Mouse (Mus musculus) intestine, embryonic 14.5 days (tissue): ENCODE measurements at regions not wholly inside any gene's neighbourhood (a gene's known extent, or its start where the extent isn't known, plus 50 kb on each side); places are given as distances from the start of the nearest gene placed in this dataset. TPM values are rescaled to one million over a fixed set of nuclear protein-coding genes. Genes with fewer than 3 reads are reported as not detected.

ENCODE experiments used
- ATAC-seq: fragments of 200-750 bp; cut with Nextera tagmentation; replicated peaks from 2 replicates; pipeline ENCODE4 v1.8.0; 2017; ENCODE audit warnings: low read depth, moderate number of reproducible peaks, moderate TSS enrichment, moderate library complexity; ENCODE audit not compliant: low FRiP score, low TSS enrichment
- DNase-seq: peaks from one replicate; pipeline ENCODE4 v3.0.0-alpha.2; 2018; ENCODE audit warnings: low spot score
- H3K27ac ChIP-seq: fragments of 300-500 bp; sonication (generic); 2 replicates; pipeline ENCODE4 v1.5.1; 2014; ENCODE audit warnings: low read depth, mild to moderate bottlenecking, control low read depth
- H3K27me3 ChIP-seq: fragments of 300-500 bp; sonication (generic); replicated peaks from 2 replicates; pipeline ENCODE4 v1.6.1; 2014; ENCODE audit warnings: low read length, control low read depth; ENCODE audit not compliant: control insufficient read depth, insufficient read depth
- H3K36me3 ChIP-seq: fragments of 300-500 bp; sonication (generic); 2 replicates; pipeline ENCODE4 v1.6.1; 2014; ENCODE audit warnings: low read length, control low read depth; ENCODE audit not compliant: control insufficient read depth, insufficient read depth
- H3K4me1 ChIP-seq: fragments of 300-500 bp; sonication (generic); replicated peaks from 2 replicates; pipeline ENCODE4 v1.6.1; 2014; ENCODE audit warnings: low read length, control low read depth, mixed read lengths; ENCODE audit not compliant: control insufficient read depth, insufficient read depth
- H3K4me2 ChIP-seq: fragments of 300-500 bp; sonication (generic); 2 replicates; pipeline ENCODE4 v1.6.1; 2014; ENCODE audit warnings: low read length
- H3K4me3 ChIP-seq: fragments of 300-500 bp; sonication (generic); 2 replicates; pipeline ENCODE4 v1.5.1; 2014; ENCODE audit warnings: low read depth, low read length, control low read depth, mixed read lengths
- H3K9ac ChIP-seq: fragments of 300-500 bp; sonication (generic); 2 replicates; pipeline ENCODE4 v1.6.1; 2014; ENCODE audit warnings: mild to moderate bottlenecking, low read length
- H3K9me3 ChIP-seq: fragments of 300-500 bp; sonication (generic); 2 replicates; pipeline ENCODE4 v1.6.1; 2016; ENCODE audit warnings: low read length, control low read depth; ENCODE audit not compliant: control insufficient read depth
- WGBS: fragments of 180-500 bp; shearing (Covaris S2); extraction: QIAGEN DNeasy Blood & Tissue Kit; methylation state at CpG from one replicate; pipeline ENCODE4 v1.1.7; 2014; 5-methylcytosine and 5-hydroxymethylcytosine counted together
- microRNA counts: library from miRNA; unstranded; fragments of <30 nt; microRNA quantifications from one replicate; lab custom pipeline; 2016
- microRNA-seq: library from miRNA; unstranded; fragments of <30 nt; microRNA quantifications from one replicate; pipeline ENCODE4, GENCODE M21; 2016

GRCm38 (mm10) chr8:64307995-64308394, 101.9 kb upstream of the Tll1 start:
- H3K4me2 ChIP-seq: no peak overlapping the region
- H3K27me3 ChIP-seq: no peaks in the 10 kb centered on the region
- H3K9ac ChIP-seq: no peak overlapping the region
- H3K27ac ChIP-seq: no peak overlapping the region
- no peaks in the 10 kb centered on the region for H3K36me3 ChIP-seq
- no peak for ATAC-seq
- no peaks in the 10 kb centered on the region for H3K9me3 ChIP-seq
- no peaks in the 10 kb centered on the region for H3K4me1 ChIP-seq
- no peak overlapping the region for H3K4me3 ChIP-seq
- WGBS: 89% methylated on average over 1 of the region's 1 CpGs
- DNase-seq: no peak

- H3K4me1 ChIP-seq: no peaks in the 10 kb centered on the region
- H3K27ac ChIP-seq: no peak overlapping the region
- DNase-seq (no peak), ATAC-seq (no peak)
- H3K4me2 ChIP-seq: no peak overlapping the region
- H3K27me3 ChIP-seq: no peaks in the 10 kb centered on the region
- H3K36me3 ChIP-seq: no peaks in the 10 kb centered on the region
- no peak overlapping the region for H3K4me3 ChIP-seq
- no peaks in the 10 kb centered on the region for H3K9me3 ChIP-seq
- 88% methylated on average over 6 of the region's 6 CpGs for WGBS
- H3K9ac ChIP-seq: no peak overlapping the region
These were observed 76.7 kb upstream of the Tll1 start for GRCm38 (mm10) chr8:64282806-64283205.

GRCm38 (mm10) chr8:64281598-64281997, 75.5 kb upstream of the Tll1 start:
- Histone ChIP-seq H3K4me2 (no peak overlapping the region), H3K36me3 (no peaks in the 10 kb centered on the region), H3K4me3 (no peak overlapping the region), H3K27me3 (no peaks in the 10 kb centered on the region), H3K9ac (no peak overlapping the region), H3K27ac (no peak overlapping the region), H3K9me3 (no peaks in the 10 kb centered on the region), H3K4me1 (no peaks in the 10 kb centered on the region)
- ATAC-seq: no peak
- WGBS: 76% methylated on average over 3 of the region's 3 CpGs
- DNase-seq: no peak

GRCm38 (mm10) chr8:64280391-64280790, 74.3 kb upstream of the Tll1 start:
- Histone ChIP-seq H3K4me2 (no peak overlapping the region), H3K9me3 (no peaks in the 10 kb centered on the region), H3K4me1 (no peaks in the 10 kb centered on the region), H3K9ac (no peak overlapping the region), H3K27me3 (no peaks in the 10 kb centered on the region), H3K27ac (no peak overlapping the region), H3K36me3 (no peaks in the 10 kb centered on the region), H3K4me3 (no peak overlapping the region)
- DNase-seq (no peak), ATAC-seq (no peak)

- no peak overlapping the region for H3K27ac ChIP-seq
- 56% methylated on average over 6 of the region's 6 CpGs for WGBS
- no peaks in the 10 kb centered on the region for H3K36me3 ChIP-seq
- H3K4me3 ChIP-seq: no peak overlapping the region
- no peak overlapping the region for H3K9ac ChIP-seq
- H3K4me2 ChIP-seq: no peak overlapping the region
- H3K27me3 ChIP-seq: no peaks in the 10 kb centered on the region
- no peaks in the 10 kb centered on the region for H3K9me3 ChIP-seq
- no peaks in the 10 kb centered on the region for H3K4me1 ChIP-seq
- ATAC-seq: no peak
- no peak for DNase-seq
These were observed 70.0 kb upstream of the Tll1 start for GRCm38 (mm10) chr8:64276058-64276457.

- WGBS: 51% methylated on average over 6 of the region's 6 CpGs
- H3K4me1 ChIP-seq: no peaks in the 10 kb centered on the region
- H3K27ac ChIP-seq: no peak overlapping the region
- no peaks in the 10 kb centered on the region for H3K27me3 ChIP-seq
- H3K9me3 ChIP-seq: no peaks in the 10 kb centered on the region
- DNase-seq: no peak
- ATAC-seq: no peak
- H3K4me2 ChIP-seq: no peak overlapping the region
- H3K9ac ChIP-seq: no peak overlapping the region
- no peaks in the 10 kb centered on the region for H3K36me3 ChIP-seq
- H3K4me3 ChIP-seq: no peak overlapping the region
These were observed 59.4 kb upstream of the Tll1 start for GRCm38 (mm10) chr8:64265304-64265945.

MicroRNAs in the stretch of these regions (microRNA counts, 519-probe panel; counts per million panel counts)
- 1,886 counts per million, percentile 13 among the panel's probes with 10 or more counts for microRNA mmu-miR-710 (lab: Ali Mortazavi, UCI)

Small RNA genes lying in the stretch of these regions (microRNA-seq; reads per million reads assigned to microRNA genes)
- gene Mir710: not detected
